Mouse (Mus musculus): ENCODE results near the gene Srl.

The Srl gene

DNA sequence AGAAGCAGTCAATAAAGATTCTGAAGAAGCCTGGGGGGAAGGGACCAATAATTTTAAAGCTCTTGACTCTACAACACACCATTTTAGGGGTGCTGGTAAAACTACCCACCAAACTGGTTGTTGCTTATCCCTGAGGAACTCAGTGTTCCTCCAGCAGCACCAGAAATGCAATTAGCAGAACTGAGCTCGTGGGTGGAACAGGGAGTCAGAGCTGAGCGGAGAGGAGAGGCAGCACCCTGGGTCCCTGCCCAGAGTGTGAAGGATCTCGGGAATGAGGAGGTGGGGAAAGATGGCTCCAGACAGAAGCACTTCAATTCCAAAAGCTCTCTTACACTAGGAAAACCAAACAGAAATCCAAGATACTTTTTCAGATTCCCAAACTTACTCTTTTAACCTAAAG is 68.9 kb downstream of the Srl start:
- no peak for DNase-seq

- DNase-seq = no peak
These were observed 71.8 kb downstream of the Srl start for GRCm38 (mm10) chr16:4469599-4470352.

DNA sequence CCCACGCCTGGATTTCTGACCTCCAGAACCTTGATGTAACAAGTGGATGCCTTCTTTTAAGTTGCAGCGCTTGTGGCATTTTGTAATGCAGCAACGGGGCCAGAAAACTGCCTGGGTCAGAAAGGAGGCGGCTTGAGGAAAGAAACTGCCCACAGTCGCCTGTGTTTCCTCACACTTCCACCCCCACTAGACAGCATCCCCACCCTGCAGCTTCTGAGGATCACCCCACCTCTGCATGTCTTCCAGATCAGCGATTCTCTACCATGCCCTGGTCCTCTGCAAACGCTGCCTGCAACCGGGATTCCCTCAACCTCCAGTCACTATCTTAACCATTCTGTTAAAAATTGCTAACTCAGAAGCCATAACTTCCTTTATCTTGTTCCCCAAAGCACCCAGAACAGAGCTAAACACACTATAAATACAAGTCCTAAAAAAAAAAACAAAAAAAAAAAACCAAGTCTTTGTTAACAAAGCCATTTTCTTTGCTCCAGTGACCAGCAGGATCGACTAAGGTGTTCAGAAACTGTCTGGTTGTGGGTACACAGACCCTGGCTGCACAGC is 77.0 kb downstream of the Srl start:
- DNase-seq = no peak

- no peak for DNase-seq
These were observed 83.7 kb downstream of the Srl start for GRCm38 (mm10) chr16:4457927-4458326.

DNA sequence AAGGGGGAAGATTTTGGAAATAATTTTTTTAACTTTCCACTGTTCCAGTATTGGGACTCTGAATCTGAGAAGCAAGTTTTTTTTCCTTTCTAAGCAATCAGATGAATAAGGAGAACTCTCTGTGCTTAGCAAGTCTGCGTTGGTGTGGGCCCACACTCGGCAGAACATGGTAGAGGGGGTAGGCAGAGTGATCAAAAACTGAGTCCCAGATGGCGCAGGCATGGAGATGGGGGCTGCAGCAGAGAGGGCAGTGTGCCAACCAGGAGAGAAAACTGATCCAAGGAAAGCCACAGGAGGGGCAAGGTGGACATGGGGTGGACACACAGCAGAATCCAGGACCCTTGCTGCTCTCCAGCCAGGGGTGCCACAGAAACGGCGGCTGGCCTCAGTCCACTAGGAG is 85.2 kb downstream of the Srl start:
- no peak for DNase-seq

- no peak for DNase-seq
These were observed 85.9 kb downstream of the Srl start for GRCm38 (mm10) chr16:4455693-4456092.

DNA sequence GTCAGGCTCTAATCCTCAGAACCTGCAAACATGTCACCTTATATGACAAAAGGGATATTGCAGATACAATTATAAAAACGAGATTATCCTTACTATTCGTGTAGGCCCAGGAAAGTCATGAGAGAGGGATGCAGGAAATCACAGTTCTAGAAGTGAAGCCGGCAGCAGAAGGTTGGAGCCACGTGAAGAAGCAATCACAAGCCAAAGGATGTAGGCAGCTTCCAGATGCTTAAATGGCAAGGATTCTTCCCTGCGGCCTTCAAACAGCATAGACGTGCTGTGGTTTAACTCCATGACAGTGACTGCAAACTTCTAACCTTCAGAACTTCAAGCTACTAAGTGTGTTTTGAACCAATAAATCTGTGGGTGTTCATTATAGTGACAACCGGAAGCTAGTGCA is 87.1 kb downstream of the Srl start:
- DNase-seq = no peak

GRCm38 (mm10) chr16:4449418-4449817 is 92.2 kb downstream of the Srl start:
- DNase-seq = no peak

DNA sequence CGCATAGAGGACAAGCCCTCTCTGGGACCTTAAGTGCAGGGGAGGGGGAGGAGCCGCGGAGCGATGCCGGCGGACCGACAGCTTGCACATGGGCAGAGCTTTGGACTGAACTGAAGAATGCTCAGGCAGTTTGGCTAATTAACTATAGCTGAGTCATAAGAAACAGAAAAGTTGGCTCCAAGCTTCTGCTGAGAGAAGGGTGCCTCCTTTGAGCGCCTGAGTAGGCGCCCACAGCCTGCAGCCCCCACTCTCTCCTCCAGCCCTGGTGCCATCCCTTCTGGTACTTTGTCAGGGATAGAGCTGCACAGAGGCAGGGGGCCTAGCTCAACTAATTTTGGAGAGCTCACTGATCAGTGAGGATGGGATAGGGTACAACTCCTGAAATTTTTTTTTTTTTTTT is 93.4 kb downstream of the Srl start:
- no peak for DNase-seq

GRCm38 (mm10) chr16:4446395-4446794 is 95.2 kb downstream of the Srl start:
- DNase-seq = no peak

- DNase-seq = no peak
These were observed 97.2 kb downstream of the Srl start for GRCm38 (mm10) chr16:4444378-4444777.

DNA sequence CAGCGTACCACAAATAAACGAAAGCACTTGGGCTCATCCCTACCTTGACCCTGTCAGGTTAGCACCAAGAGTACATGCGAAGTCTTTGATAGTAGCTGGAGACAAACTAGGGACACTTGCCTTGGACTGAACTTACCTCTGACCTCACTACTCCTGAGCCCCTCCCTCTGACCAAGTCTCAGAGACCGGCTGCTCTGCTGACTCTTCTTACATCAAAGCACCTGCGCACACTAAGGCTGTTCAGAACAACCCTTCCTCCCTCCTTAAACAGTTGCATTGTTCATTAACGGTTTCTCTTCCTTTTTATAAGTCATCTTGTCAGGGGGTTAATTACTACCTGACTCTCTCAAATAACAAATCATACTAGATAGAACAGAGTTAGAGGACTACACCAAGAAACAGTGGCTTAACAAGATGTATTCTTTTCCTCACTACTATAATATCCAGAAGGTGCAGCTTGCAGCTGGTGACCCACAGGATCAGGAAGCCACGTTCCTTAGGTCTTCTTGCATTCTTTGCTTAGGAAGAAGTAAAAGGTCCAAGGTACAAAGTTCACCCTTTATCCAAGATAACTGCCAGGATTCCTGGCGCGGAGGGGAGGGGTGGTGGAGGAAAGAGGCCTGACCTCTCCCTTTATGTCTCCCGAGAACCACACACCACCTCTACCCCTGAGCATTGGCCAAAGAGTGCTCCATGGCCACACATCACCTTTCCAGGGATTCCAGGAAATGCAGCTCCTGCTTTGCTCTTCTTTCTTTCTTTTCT is 102.1 kb downstream of the Srl start:
- DNase-seq = no peak

DNA sequence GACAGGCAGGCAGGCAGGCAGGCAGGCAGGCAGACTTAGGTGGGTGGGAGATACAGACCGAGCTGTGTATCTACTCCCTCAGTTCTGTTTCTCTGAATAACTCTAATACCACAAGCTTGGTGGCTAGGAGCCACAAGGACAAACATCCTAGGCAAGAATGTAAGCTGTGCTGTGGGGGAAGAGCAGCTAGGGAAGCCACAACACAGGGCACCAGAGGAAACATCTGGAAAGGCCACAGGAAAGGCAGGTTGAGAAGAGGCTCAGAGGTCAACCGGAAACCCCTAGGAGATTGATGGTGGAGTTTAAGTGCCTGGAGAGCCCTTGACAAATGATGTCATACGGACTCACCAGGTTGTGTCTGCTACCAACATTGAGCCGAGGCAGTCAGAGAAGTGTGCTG is 104.9 kb downstream of the Srl start:
- no peak for DNase-seq

- DNase-seq = no peak
These were observed 106.2 kb downstream of the Srl start for GRCm38 (mm10) chr16:4435371-4435770.

GRCm38 (mm10) chr16:4431841-4432240 is 109.8 kb downstream of the Srl start:
- no peak for DNase-seq

GRCm38 (mm10) chr16:4431013-4431412 is 110.6 kb downstream of the Srl start:
- DNase-seq = no peak

DNA sequence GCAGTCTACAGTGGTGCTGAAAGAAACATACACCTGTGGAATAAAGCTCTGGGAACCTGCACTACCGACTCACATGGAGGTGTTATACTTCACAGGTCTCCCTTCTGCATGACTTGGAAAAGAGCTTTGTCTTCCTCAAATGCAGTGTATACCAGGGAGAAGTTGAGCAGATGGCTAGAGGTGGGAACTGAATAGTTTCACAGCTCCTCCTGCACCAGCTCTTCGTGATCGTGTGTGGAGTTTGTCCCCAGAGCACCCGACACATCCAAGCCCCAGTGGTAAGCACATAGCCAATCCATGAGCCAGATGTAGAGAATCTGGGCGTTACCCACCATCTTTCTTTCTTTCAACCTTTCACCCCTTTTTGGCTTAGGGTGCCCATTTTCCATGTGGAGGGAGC is 111.4 kb downstream of the Srl start:
- no peak for DNase-seq
